Mouse (Mus musculus) lung, adult 18-20 months (tissue): ENCODE data around the gene Fam227a.
"Not testable (repeated sequence)": the region's sequence is repeated elsewhere in the genome, so short reads cannot be mapped to it uniquely, and the experiment has no call there.

Experiments used
- DNase-seq, 2 experiments: peaks; one replicate each; pipeline ENCODE4 v3.0.0; 2022; ENCODE audit warnings: mixed read lengths in 2 of 2

The Fam227a gene

GRCm38 (mm10) chr15:79683707-79684465 lies 25.1 kb upstream of the Fam227a start:
- DNase-seq, result peak in 1 of 2 experiments; percentile 29

- DNase-seq, result peak in 1 of 2 experiments; percentile 34
Measured at GRCm38 (mm10) chr15:79683146-79683545, 24.4 kb upstream of the Fam227a start.

- DNase-seq, result no peak
Measured at GRCm38 (mm10) chr15:79681973-79682372, 23.2 kb upstream of the Fam227a start.

GRCm38 (mm10) chr15:79677936-79678335 lies 19.2 kb upstream of the Fam227a start:
- no peak for DNase-seq

GRCm38 (mm10) chr15:79671828-79672348 lies 13.1 kb upstream of the Fam227a start:
- DNase-seq, result not testable (repeated sequence)

GRCm38 (mm10) chr15:79670972-79671299 lies 12.2 kb upstream of the Fam227a start:
- no peak for DNase-seq

GRCm38 (mm10) chr15:79670249-79670971 lies 11.7 kb upstream of the Fam227a start, which contains the start of gene Tomm22:
TSS of gene Tomm22 (plus strand) at chr15:79670861.
- DNase-seq, result peak; percentile 89 to 92

GRCm38 (mm10) chr15:79669195-79669594 lies 10.4 kb upstream of the Fam227a start:
- DNase-seq, result peak; percentile 22 to 63

- no peak for DNase-seq
Measured at GRCm38 (mm10) chr15:79664666-79665065, 5.9 kb upstream of the Fam227a start.

- DNase-seq, result peak in 1 of 2 experiments; percentile 16
Measured at GRCm38 (mm10) chr15:79661852-79662251, 3.1 kb upstream of the Fam227a start.

- peak; percentile 85 to 90 for DNase-seq
Measured at GRCm38 (mm10) chr15:79657837-79658530, 772 bp downstream of the Fam227a start.

- DNase-seq, result no peak
Measured at GRCm38 (mm10) chr15:79656451-79656850, 2.3 kb downstream of the Fam227a start.

GRCm38 (mm10) chr15:79651481-79651880 lies 7.3 kb downstream of the Fam227a start:
- DNase-seq, result no peak

GRCm38 (mm10) chr15:79650569-79650968 lies 8.2 kb downstream of the Fam227a start:
- DNase-seq, result peak; percentile 32 to 34

- no peak for DNase-seq
Measured at GRCm38 (mm10) chr15:79648130-79648529, 10.6 kb downstream of the Fam227a start.

- DNase-seq, result no peak
Measured at GRCm38 (mm10) chr15:79645483-79645882, 13.3 kb downstream of the Fam227a start.

- DNase-seq, result no peak
Measured at GRCm38 (mm10) chr15:79641135-79641817, 17.5 kb downstream of the Fam227a start.

- DNase-seq, result no peak
Measured at GRCm38 (mm10) chr15:79630471-79630870, 28.3 kb downstream of the Fam227a start.

- no peak for DNase-seq
Measured at GRCm38 (mm10) chr15:79619770-79620414, 38.9 kb downstream of the Fam227a start.

- DNase-seq, result no peak
Measured at GRCm38 (mm10) chr15:79618456-79618855, 40.3 kb downstream of the Fam227a start.

- no peak for DNase-seq
Measured at GRCm38 (mm10) chr15:79617135-79617534, 41.6 kb downstream of the Fam227a start.

- DNase-seq, result no peak
Measured at GRCm38 (mm10) chr15:79616729-79617128, 42.0 kb downstream of the Fam227a start.
